Mouse (Mus musculus): ENCODE data around the gene Efnb1.
A peak's percentile ranks its signal among the peaks of the same experiment; 100 is the strongest.
"Not testable (repeated sequence)": the region's sequence is repeated elsewhere in the genome, so short reads cannot be mapped to it uniquely, and the experiment has no call there.

Efnb1 gene

GRCm38 (mm10) chrX:99135523-99136258 is at the start of gene Efnb1:
Gene Efnb1 (plus strand): TSS chrX:99136130.
- DNase-seq: peak; percentile 94

GRCm38 (mm10) chrX:99092704-99093103 is 43.2 kb upstream of the Efnb1 start:
- no peak for DNase-seq

- not testable (repeated sequence) for DNase-seq
Measured at GRCm38 (mm10) chrX:99111088-99111724, 24.7 kb upstream of the Efnb1 start.

- DNase-seq: no peak
Measured at GRCm38 (mm10) chrX:99119510-99119909, 16.4 kb upstream of the Efnb1 start.

GRCm38 (mm10) chrX:99130059-99130458 is 5.9 kb upstream of the Efnb1 start:
- peak; percentile 57 for DNase-seq

GRCm38 (mm10) chrX:99132573-99132972 is 3.4 kb upstream of the Efnb1 start:
- DNase-seq: no peak

GRCm38 (mm10) chrX:99134891-99135290 is 1.0 kb upstream of the Efnb1 start:
- peak; percentile 89 for DNase-seq

- peak; percentile 52 for DNase-seq
Measured at GRCm38 (mm10) chrX:99136431-99136966, 569 bp downstream of the Efnb1 start.

- no peak for DNase-seq
Measured at GRCm38 (mm10) chrX:99137143-99137870, 1.4 kb downstream of the Efnb1 start.

GRCm38 (mm10) chrX:99137928-99138740 is 2.2 kb downstream of the Efnb1 start:
- no peak for DNase-seq

- no peak for DNase-seq
Measured at GRCm38 (mm10) chrX:99141079-99141478, 5.1 kb downstream of the Efnb1 start.

- DNase-seq: no peak
Measured at GRCm38 (mm10) chrX:99141900-99142299, 6.0 kb downstream of the Efnb1 start.

- no peak for DNase-seq
Measured at GRCm38 (mm10) chrX:99145561-99145960, 9.6 kb downstream of the Efnb1 start.

- no peak for DNase-seq
Measured at GRCm38 (mm10) chrX:99148061-99148905, 12.4 kb downstream of the Efnb1 start.

GRCm38 (mm10) chrX:99149047-99149446 is 13.1 kb downstream of the Efnb1 start:
- DNase-seq: no peak

- DNase-seq: no peak
Measured at GRCm38 (mm10) chrX:99149900-99150299, 14.0 kb downstream of the Efnb1 start.

GRCm38 (mm10) chrX:99150712-99151111 is 14.8 kb downstream of the Efnb1 start:
- no peak for DNase-seq

- DNase-seq: no peak
Measured at GRCm38 (mm10) chrX:99151434-99151833, 15.5 kb downstream of the Efnb1 start.

GRCm38 (mm10) chrX:99152141-99152540 is 16.2 kb downstream of the Efnb1 start:
- no peak for DNase-seq

GRCm38 (mm10) chrX:99152566-99153265 is 16.8 kb downstream of the Efnb1 start:
- peak; percentile 51 for DNase-seq

GRCm38 (mm10) chrX:99153266-99153646 is 17.3 kb downstream of the Efnb1 start:
- no peak for DNase-seq

Data from embryo, embryonic 11 days (tissue).